Mouse (Mus musculus): ENCODE results near the gene Exoc4.
A peak's percentile ranks its signal among the peaks of the same experiment; 100 is the strongest.

Exoc4 gene

DNA sequence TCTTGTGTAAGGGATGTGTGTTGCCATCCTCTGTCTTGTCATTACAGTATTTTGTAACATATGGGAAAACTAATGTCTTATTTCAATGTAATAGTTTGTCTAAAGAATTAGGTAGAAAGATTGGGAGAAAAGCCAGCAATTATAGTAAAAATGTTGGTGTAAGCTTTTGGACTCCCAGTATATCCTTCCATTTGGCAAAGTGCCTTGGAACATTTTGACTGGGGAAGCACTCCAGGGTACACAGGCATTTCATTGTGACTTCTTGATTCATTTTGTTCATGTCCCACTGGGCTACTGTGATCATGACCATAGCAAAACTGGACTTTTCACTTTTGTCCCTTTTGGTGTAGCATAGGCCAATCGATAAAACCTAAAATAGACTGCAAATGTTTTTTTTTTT is 61.6 kb downstream of the Exoc4 start:
- DNase-seq = no peak

DNA sequence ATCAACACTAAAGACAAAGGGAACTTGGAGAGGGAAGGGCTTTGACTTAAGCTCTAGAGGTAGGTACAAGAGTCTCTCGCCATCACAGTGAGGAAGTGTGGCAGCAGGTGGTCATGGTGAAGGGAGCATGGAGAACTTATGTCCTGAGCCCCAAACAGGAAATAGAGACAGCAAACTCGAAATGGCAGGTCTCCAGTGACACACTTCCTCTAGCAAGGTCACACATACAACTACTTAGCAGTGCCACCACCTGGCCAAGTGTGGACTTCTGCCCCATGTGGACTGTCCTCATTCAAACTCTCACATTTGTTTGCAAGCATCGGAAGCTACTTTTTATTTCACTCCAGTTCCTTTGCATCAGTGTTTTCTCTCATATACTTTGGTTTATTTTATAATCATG is 74.0 kb downstream of the Exoc4 start:
- no peak for DNase-seq

DNA sequence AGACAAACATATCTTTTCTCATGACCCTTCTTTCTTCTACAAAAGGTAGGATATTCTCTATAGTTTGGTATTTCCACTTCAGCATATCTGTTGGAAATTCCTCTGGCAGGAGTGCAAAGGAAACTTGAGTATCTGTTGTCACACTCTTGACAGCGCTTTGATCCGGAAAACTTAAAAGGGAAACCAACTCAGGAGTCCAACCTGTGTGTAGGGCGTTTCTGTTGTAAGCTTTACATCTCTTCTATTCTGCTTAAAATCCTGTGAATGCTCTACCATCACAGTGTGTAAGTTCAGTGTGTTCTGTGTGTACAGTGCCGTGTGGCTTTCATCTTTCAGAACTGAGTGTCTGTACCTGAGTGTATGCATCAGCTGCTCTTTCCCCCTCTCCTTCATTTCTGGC is 74.5 kb downstream of the Exoc4 start:
- no peak for DNase-seq

GRCm38 (mm10) chr6:33328326-33328725 is 79.4 kb downstream of the Exoc4 start:
- DNase-seq = no peak

DNA sequence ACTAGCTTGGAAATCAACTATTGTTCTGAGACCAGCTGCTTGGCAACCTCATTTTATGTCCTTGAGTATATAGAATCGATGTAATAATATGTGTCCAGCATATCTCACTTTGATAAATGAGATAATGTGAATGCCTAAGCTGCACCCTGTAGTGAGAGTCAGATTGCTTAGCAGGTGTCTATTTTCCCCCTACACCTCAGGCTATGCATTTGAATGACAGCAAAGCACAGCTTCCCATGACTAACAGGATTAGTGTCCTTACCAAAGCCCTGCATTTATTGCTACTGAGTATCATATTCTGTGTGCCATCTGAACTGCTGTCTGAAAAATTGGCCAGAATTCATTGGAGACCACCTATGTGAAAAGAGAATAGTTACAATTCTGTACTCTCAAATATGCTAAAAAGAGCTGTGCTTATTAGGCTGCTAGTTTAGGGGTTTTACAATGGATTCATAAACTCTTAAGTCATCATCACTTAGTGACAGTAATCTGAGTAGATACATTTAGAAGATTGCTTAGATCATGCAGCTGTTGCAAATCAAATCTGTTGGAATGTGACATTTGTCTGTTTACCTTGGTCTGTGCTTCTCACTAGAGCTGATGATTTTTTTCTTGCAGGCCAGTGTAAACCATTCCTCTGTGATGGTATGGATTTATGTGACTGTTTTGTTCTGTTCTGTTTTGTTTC is 98.3 kb downstream of the Exoc4 start:
- no peak for DNase-seq

DNA sequence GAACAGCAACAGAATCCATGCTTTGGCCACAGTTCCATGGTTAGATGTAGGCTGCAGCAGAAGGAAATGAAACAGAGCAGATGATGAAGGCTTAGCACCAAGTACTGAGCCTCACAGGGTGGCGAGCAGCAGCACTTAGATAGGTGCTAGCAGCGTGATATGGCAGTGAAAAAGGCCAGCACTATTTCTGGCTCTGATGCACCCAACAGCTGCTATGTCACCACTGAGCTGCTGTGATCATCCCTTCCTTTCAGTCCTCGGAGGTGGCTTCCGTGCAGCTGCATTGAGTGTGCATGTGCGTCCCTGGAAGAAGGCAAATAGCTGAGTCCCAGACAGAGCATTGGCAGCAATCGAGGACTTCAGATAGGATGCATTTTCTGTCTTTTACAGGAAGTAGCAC is 112.7 kb downstream of the Exoc4 start:
- no peak for DNase-seq

- peak in 1 of 2 experiments; percentile 6 for DNase-seq
Observed at GRCm38 (mm10) chr6:33380517-33380916, 131.6 kb downstream of the Exoc4 start.

GRCm38 (mm10) chr6:33382176-33382575 is 133.3 kb downstream of the Exoc4 start:
- DNase-seq = no peak

DNA sequence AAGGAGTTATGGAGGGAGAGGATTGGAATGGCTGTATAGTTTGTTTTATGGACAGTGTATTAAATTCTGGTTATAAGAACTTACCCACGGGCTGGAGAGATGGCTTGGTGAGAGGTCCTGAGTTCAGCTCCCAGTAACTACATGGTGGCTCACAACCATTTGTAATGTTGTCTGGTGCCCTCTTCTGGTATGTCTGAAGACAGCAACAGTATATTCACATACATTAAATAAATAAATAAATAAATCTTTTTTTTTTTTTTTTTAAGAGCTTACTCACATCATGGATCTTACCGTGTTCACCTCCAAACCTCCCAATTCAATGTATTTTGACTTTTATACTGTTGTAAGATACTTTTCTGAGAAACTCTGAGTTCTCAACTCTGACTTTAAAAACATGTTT is 143.1 kb downstream of the Exoc4 start:
- DNase-seq = no peak

GRCm38 (mm10) chr6:33399491-33399890 is 150.6 kb downstream of the Exoc4 start:
- no peak for DNase-seq

GRCm38 (mm10) chr6:33401161-33401560 is 152.3 kb downstream of the Exoc4 start:
- no peak for DNase-seq

DNA sequence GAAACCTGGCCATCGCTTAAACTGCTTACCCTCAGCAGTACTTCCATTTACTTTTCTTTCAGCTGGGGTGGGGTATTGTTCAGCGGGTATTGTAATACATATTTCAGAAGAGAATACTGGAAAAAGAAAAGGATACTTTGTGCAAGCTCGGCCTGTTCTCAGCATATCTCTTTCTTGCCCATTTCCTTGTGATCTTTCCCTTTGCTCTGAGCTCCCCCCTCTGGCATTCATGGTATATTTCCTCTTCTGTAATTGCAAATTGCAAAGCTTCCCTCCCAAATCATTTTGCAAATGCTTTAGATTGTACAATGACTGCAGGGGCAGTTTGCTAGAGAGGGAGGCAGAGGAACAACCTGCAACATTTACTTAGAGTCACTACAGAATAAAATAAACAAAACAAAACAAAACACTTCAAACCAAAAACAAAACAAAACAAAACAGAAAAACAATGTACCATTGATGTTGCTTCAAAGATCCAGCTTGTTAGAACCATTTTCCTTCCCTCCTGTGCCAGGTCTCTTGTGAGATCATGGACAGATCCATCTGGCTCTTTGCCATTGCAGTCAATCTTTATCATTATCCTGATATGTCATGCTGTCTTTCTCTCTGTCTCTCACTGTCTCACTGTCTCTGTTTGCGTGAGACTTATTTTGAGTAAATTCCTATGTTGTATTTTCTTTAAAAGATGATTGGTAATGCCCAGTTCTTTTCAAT is 156.8 kb downstream of the Exoc4 start:
- DNase-seq = no peak

- DNase-seq = no peak
Observed at GRCm38 (mm10) chr6:33409586-33409985, 160.7 kb downstream of the Exoc4 start.

GRCm38 (mm10) chr6:33425007-33425406 is 176.1 kb downstream of the Exoc4 start:
- no peak for DNase-seq

DNA sequence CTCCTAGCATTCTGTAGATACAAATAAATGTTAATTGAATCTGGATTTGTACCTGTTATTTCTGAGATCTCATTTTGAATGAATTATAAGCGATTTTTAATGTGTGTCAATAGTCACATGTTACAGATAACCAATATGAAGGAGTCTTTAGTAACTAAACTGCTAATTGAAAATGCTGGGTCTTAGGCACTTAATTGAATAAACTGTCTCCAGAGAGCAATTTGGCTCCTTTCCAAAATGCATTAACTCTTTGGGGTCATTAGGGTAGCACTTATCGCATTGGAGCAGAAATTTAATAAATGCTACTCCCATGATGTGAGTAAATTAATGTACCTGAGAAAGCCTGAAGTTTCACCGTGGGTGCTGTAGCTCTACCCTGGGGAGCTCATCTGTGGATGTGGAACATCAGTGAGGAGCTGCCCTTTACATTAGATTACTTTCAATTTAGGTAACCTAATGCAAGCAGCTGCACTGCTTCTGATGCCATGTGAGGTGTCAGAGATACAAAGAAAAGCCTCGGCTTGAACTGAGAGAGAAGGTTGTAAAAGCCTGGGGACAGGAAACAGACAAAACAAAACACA is 182.4 kb downstream of the Exoc4 start:
- no peak for DNase-seq

- DNase-seq = no peak
Observed at GRCm38 (mm10) chr6:33440508-33440907, 191.6 kb downstream of the Exoc4 start.

DNA sequence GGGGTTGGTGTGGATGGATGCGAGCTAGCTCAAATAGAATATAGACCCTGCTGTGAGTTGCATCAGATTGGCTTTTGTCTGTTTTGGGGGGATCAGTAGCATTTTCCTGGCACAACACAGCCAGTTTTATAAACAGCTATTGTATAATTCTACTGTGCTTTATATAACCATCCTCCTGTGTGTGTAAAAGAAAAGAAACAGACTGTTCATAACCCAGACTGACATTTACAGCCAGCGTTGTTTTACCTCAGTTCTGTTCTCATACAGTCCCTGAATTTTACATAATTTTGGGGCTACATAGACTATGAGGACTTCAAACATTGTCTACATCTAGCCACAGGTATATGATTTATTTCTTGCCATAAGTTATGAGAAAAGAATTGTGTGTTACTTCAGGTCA is 204.9 kb downstream of the Exoc4 start:
- no peak for DNase-seq

DNA sequence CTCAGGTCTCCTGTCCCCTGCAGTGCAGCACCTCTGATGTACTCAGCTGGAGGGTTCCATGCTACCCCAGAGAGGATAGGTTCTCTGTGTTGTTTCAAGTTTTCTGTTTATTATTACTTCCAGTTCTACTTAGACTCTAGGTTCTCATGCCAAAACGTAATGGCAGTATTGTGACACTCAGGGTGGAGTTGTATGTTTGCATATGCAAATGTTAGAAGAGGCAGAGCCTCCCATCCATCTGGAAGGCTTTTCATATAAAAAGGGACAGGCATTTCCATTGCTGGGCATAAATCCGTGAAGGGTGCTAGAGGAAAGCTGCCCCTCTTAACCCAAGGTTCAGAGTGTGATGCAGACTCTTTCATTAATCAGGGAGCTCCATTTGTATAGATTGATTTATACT is 205.5 kb downstream of the Exoc4 start:
- DNase-seq = no peak

DNA sequence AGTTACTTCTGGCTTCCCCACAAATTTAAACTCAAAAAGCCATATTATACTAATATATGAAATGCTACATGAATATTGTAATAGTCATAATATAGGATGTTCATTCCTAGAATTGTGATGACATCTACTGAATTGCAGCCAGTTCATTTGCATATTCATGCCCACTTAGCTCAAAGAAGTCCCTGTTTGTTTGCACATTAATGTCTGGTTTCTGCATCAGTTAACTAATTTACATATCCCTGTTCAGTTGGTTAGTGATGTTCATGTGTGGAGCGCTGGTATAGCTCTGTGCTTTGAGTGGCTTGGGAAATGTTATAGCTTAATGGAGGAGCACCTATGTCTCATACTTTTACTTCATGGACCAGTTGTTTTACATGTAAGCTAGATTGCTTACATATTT is 206.4 kb downstream of the Exoc4 start:
- no peak for DNase-seq

DNA sequence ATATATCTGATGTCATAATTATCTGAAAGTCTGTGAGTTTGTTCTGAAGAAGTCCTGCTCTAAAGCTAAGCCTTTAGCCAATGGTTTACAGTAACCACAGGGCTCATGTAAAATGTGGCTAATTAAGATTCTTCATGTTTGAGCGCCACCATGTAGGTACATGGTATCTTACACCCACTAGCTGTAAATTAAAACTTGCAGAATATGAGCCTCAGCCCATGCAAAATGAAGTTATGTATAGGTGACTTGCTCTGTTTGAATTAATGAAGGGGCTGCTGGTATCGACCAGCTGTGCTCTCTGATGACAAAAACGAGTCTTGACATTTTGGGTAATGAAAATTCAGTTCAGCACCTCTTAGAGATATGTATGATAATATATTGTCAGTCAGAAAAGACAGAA is 216.0 kb downstream of the Exoc4 start:
- DNase-seq = no peak

DNA sequence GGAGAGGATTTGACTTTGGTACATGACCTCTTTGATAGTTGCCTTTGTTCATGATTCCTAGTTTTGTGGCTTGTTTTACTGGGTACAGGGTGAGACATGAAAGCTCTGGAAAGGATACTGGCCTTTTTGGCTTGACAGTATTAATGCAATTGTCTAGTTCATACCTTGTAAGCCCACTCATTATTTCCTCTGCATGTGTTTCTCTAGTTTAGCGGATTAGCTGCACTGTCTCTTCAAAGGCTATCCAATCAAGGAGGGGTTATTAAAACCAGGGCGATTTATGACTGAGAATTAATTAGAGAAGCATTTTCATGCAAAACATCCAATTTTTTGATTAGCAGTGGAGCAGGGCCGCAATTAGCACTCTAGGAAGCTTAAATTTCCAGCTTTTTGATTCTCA is 216.5 kb downstream of the Exoc4 start:
- DNase-seq = no peak

- DNase-seq = no peak
Observed at GRCm38 (mm10) chr6:33466168-33466839, 217.4 kb downstream of the Exoc4 start.

- no peak for DNase-seq
Observed at GRCm38 (mm10) chr6:33468480-33468879, 219.6 kb downstream of the Exoc4 start.

DNA sequence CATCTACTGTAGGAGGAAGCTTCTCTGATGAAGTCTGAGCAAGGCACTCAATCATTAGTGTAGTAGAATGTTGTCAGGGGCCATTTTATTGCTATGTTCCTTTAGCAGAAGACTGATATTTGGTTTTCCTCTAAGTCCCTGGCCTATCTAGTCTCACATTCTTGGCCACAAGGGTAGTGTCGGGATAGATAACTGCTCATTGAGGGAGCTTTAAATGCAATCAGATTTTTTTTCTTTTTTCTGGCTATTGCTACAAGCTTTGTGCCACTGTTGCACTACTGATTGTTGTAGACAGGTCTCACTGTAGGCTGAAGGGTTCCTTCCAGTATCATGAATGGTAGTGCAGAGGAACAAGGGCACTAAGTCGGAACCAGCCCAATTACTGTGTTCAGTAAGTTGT is 227.2 kb downstream of the Exoc4 start:
- DNase-seq = no peak

All from lung, adult 18-20 months (tissue).